Mouse (Mus musculus) ES-E14 (cell line): ENCODE data around the gene Stk11ip. TPM values are rescaled to one million over a fixed set of nuclear protein-coding genes. Genes with fewer than 3 reads are reported as not detected.
A peak's percentile ranks its signal among the peaks of the same experiment; 100 is the strongest.

Experiments used
- DNase-seq: peaks from one replicate; pipeline ENCODE4 v3.0.0-alpha.2; 2013; ENCODE audit warnings: low read depth, low spot score
- H3K27ac ChIP-seq: 2 replicates; pipeline ENCODE4 v1.5.1; 2012; ENCODE audit warnings: low read depth, mild to moderate bottlenecking, low read length, moderate library complexity, mixed read lengths; ENCODE audit not compliant: poor library complexity, insufficient read depth, severe bottlenecking
- H3K36me3 ChIP-seq: 2 replicates; pipeline ENCODE4 v1.6.1; 2012; ENCODE audit warnings: mild to moderate bottlenecking, low read length, moderate library complexity, mixed read lengths; ENCODE audit not compliant: control insufficient read depth, poor library complexity, insufficient read depth, severe bottlenecking
- H3K4me1 ChIP-seq, 2 experiments: fragments of 150-350 bp in 1 of 2; sonication (generic) in 1 of 2; 2 replicates each; pipeline ENCODE4 v1.6.1; 2012; ENCODE audit warnings: low read length in 2 of 2, mild to moderate bottlenecking in 1 of 2, mixed read lengths in 1 of 2; ENCODE audit not compliant: control insufficient read depth in 2 of 2, insufficient read depth in 2 of 2, poor library complexity in 1 of 2
- H3K4me3 ChIP-seq, 2 experiments: fragments of 150-350 bp in 1 of 2; sonication (generic) in 1 of 2; 2 replicates each; pipeline ENCODE4 v1.5.1; 2012; ENCODE audit warnings: low read length in 2 of 2, low read depth in 1 of 2, mild to moderate bottlenecking in 1 of 2, mixed read lengths in 1 of 2; ENCODE audit not compliant: insufficient read depth in 1 of 2, poor library complexity in 1 of 2, severe bottlenecking in 1 of 2
- H3K9ac ChIP-seq: 2 replicates; pipeline ENCODE4 v1.6.1; 2012; ENCODE audit warnings: low read depth, mild to moderate bottlenecking, low read length, mixed read lengths; ENCODE audit not compliant: poor library complexity, insufficient read depth, severe bottlenecking
- H3K9me3 ChIP-seq: fragments of 150-350 bp; sonication (generic); 2 replicates; pipeline ENCODE4 v1.6.1; 2012; ENCODE audit warnings: low read depth, mild to moderate bottlenecking, low read length; ENCODE audit not compliant: control insufficient read depth, insufficient read depth
- CHD2 ChIP-seq: IDR thresholded peaks from 2 replicates; pipeline ENCODE4 v1.6.1; 2014; ENCODE audit warnings: mild to moderate bottlenecking, low read depth, low read length, inconsistent platforms
- HCFC1 ChIP-seq: IDR thresholded peaks from 2 replicates; pipeline ENCODE4 v1.6.1; 2012; ENCODE audit warnings: low read length, inconsistent platforms, borderline replicate concordance; ENCODE audit not compliant: insufficient read depth
- MAFK ChIP-seq: IDR thresholded peaks from 2 replicates; pipeline ENCODE4 v1.6.1; 2014; ENCODE audit warnings: mild to moderate bottlenecking, low read depth, low read length, inconsistent platforms; ENCODE audit not compliant: insufficient read depth
- ZC3H11A ChIP-seq: IDR thresholded peaks from 2 replicates; pipeline ENCODE4 v1.6.1; 2012; ENCODE audit warnings: low read depth, mild to moderate bottlenecking, inconsistent platforms, low read length, borderline replicate concordance
- ZNF384 ChIP-seq: IDR thresholded peaks from 2 replicates; pipeline ENCODE4 v1.6.1; 2012; ENCODE audit warnings: low read depth, low read length, inconsistent platforms
- in situ Hi-C, 2 experiments: fragments of 600-800 bp; cut with MboI; formaldehyde crosslinking; loops; one replicate each; pipeline ENCODE4 v1.15.1; 2025; ENCODE audit warnings: low sequenced_read_pairs in 2 of 2, inconsistent platforms in 1 of 2; ENCODE audit not compliant: unreplicated experiment in 2 of 2
- total RNA-seq: library from RNA; depleted of rRNA; stranded (reverse); fragments of 300-350 nt; gene quantifications from 2 replicates; pipeline ENCODE4 v1.2.3, GENCODE M21; 2012

The Stk11ip gene
- total RNA-seq, 1 experiment, result 26.8 TPM

DNA sequence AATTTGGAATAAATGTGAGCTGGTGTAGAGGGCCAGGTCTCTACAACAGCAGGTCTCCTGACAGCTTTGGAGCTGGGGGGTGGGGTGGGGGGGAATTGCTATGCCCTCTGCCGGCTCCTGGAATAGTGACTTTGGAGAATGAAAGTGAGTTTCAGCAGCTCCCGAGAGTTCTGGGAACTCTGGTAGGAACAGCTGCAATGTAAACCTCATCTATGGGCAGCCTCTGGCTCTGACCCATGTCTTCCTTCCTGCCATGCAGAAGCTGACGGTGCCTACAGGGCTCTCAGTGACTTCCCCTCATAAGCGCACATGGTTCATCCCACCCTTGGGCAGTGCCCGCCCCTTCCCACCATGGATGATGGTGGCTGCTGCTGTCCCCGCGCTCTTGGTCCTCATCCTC, 34.4 kb downstream of the Stk11ip start:
- Histone ChIP-seq H3K4me3 (no peak overlapping the region), H3K4me1 (peaks cover 1 to 18% of the 10 kb centered on the region in 2 experiments; a peak in 1 of 4 replicates), H3K36me3 (no peaks in the 10 kb centered on the region), H3K9ac (no peak overlapping the region), H3K9me3 (no peaks in the 10 kb centered on the region), H3K27ac (no peak overlapping the region)
- TF ChIP-seq ZC3H11A, result no peak
- TF ChIP-seq ZNF384, result no peak
- TF ChIP-seq MAFK, result no peak
- no peak for TF ChIP-seq CHD2
- no peak for TF ChIP-seq HCFC1
- no peak for DNase-seq
- in situ Hi-C loops, result no loop called here

- peaks cover 1 to 18% of the 10 kb centered on the region in 2 experiments; a peak in 1 of 4 replicates for H3K4me1 ChIP-seq
- in situ Hi-C loops, result no loop called here
- H3K9ac ChIP-seq, result peak overlapping the region; percentile 1; the same call in 1 of the 2 replicates
- TF ChIP-seq ZC3H11A, result no peak
- no peak for DNase-seq
- no peaks in the 10 kb centered on the region for H3K9me3 ChIP-seq
- H3K27ac ChIP-seq, result no peak overlapping the region
- H3K36me3 ChIP-seq, result no peaks in the 10 kb centered on the region
- peak overlapping the region; percentile 18 to 33; a peak in 2 of 4 replicates for H3K4me3 ChIP-seq
These were observed 34.9 kb downstream of the Stk11ip start for GRCm38 (mm10) chr1:75556143-75556781.

DNA sequence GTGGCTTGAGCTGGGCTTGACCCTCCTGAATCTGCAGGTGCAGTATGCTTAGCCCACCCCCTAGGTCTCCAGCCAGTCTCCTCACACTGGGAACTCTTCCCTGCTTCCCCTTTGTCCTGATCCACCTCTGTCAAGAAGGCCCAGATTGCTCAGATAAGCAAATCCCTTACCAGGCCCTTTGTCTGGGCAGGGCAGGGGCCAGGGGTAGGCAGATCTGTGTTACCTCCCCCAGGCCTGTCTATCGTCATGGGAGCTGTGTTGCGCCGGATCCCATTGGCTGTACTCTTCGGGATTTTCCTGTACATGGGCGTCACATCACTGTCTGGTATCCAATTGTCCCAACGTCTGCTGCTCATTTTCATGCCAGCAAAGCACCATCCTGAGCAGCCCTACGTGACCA, 35.7 kb downstream of the Stk11ip start:
- peaks cover 1 to 18% of the 10 kb centered on the region in 2 experiments; a peak in 1 of 4 replicates for H3K4me1 ChIP-seq
- H3K4me3 ChIP-seq, result peak overlapping the region; percentile 33 to 43; a peak in 2 of 4 replicates
- in situ Hi-C loops, result no loop called here
- TF ChIP-seq ZC3H11A, result no peak
- TF ChIP-seq ZNF384, result no peak
- TF ChIP-seq CHD2, result no peak
- TF ChIP-seq HCFC1, result no peak
- no peak for TF ChIP-seq MAFK
- H3K27ac ChIP-seq, result no peak overlapping the region
- no peak for DNase-seq
- no peaks in the 10 kb centered on the region for H3K36me3 ChIP-seq
- peak overlapping the region; percentile 1; the same call in 1 of the 2 replicates for H3K9ac ChIP-seq
- no peaks in the 10 kb centered on the region for H3K9me3 ChIP-seq

DNA sequence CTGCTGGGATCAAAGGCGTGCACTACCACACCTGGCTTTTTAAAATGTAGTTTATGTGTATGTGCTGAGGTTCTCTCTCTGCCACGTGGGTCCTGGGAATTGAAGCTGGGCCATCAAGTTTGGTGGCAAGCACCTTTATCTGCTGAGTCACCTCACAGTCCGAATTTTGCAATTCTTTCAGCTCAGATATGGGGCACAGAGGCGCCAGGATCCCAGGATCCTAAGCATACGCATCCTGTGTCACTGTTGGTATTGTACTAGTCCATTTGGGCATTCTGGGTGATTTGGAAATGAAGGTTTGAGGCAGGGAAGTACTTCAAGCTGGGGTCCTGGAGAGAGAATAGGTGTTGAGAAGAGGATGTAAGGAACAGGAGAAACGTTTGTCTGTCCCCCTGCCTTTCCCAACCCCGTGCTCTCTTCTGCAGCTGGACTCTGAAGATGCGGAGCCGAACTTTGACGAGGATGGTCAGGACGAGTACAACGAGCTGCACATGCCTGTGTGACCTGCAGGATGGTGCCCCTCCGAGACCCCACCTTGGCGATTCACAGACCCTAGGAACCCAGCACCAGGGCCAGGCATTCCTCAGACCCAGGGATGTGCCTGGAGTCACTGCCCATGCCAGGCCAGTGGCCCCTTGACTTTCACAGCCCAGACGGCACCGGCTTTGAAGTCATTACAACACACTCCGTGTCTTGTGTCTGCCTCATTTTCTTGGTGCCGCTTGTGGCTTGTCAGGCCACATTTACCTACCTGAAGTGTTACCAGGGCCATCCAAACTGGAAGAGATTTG, 37.3 kb downstream of the Stk11ip start:
- no peaks in the 10 kb centered on the region for H3K9me3 ChIP-seq

More for the DNA sequence above, 37.3 kb downstream of the Stk11ip start:
- no peak for DNase-seq
- no peak overlapping the region for H3K9ac ChIP-seq
- H3K36me3 ChIP-seq, result no peaks in the 10 kb centered on the region
- H3K27ac ChIP-seq, result no peak overlapping the region
- H3K4me1 ChIP-seq, result peaks cover 1 to 18% of the 10 kb centered on the region in 2 experiments; a peak in 1 of 4 replicates
- in situ Hi-C loops, result no loop called here
- H3K4me3 ChIP-seq, result no peak overlapping the region
- TF ChIP-seq MAFK (no peak), ZC3H11A (no peak), CHD2 (no peak), ZNF384 (no peak), HCFC1 (no peak)
